Mouse (Mus musculus) inflammation-experienced regulatory T-cells, adult 6 months (primary cell): Measurements from ENCODE around the gene Calhm4. TPM values are rescaled to one million over a fixed set of nuclear protein-coding genes. Genes with fewer than 3 reads are reported as not detected.

Experiments used
- polyA plus RNA-seq, 3 experiments: library from polyadenylated mRNA; unstranded; fragments of 100-300 nt; shearing (Covaris generic); gene quantifications; one replicate each; pipeline ENCODE4 v1.2.1; 2017

Calhm4 gene
- polyA plus RNA-seq, 3 experiments from 2014 or later, result not detected

Other genes with a start within 250 kb of the Calhm4 start
- not detected for gene Sult3a1, start 186.6 kb downstream of the Calhm4 start, polyA plus RNA-seq
- under 1 TPM in 2 of 3 experiments, not detected in 1; 0.16 to 0.17 TPM for gene Rsph4a, start 139.2 kb downstream of the Calhm4 start, polyA plus RNA-seq
- 10 to 100 TPM; 59.3 to 86.4 (median 70.5) TPM for gene Zup1, start 93.0 kb downstream of the Calhm4 start, polyA plus RNA-seq
- gene Rwdd1, start 24.7 kb downstream of the Calhm4 start, polyA plus RNA-seq, result 100 to 1,000 TPM in 1 of 3 experiments, 10 to 100 TPM in 2; 59.6 to 140 (median 87.0) TPM
- not detected for gene Trappc3l, start 6.7 kb downstream of the Calhm4 start, polyA plus RNA-seq
- not detected for gene Calhm5, start 52.2 kb upstream of the Calhm4 start, polyA plus RNA-seq
- gene Calhm6, start 83.7 kb upstream of the Calhm4 start, polyA plus RNA-seq, result 10 to 100 TPM; 30.6 to 42.2 (median 39.7) TPM
- 1 to 10 TPM; 1.0 to 3.3 (median 2.4) TPM for gene Dse, start 163.4 kb upstream of the Calhm4 start, polyA plus RNA-seq
- 10 to 100 TPM; 36.1 to 49.1 (median 40.1) TPM for gene Tspyl1, start 237.9 kb upstream of the Calhm4 start, polyA plus RNA-seq